Mouse (Mus musculus) kidney, adult 2 months (tissue): ENCODE measurements around the gene Basp1.

Experiments used
- CTCF ChIP-seq: fragments of 200-500 bp; conservative IDR thresholded peaks from 2 replicates; pipeline ENCODE4 v1.5.1; 2011; ENCODE audit warnings: low read depth, mild to moderate bottlenecking, control low read depth, low read length, moderate library complexity, mixed read lengths; ENCODE audit not compliant: insufficient read depth, insufficient read length
- POLR2A ChIP-seq: fragments of 200-500 bp; IDR thresholded peaks from one replicate; pipeline ENCODE4 v1.6.1; 2011; ENCODE audit warnings: low read depth, low read length, control low read depth

DNA sequence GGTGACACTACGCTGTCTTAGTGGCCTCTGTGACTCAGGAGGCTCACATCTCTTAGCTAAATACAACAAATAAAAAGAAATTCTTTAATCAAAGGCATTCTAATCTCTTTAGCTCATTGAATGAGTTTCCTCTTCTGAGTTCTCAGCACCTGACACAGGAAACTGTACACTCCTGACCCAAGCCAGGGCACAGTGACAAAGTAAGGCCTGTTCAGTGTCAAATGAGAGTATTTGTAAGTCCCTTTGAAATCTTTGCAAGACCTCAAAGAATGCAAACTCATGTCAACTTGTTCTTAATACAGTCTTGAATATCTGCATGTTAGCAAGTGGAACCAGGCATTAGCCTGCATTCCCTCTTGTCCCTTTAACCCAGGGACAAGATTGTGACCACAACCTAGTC lies 18.8 kb upstream of the Basp1 start:
- TF ChIP-seq POLR2A (no peak), CTCF (no peak)
